Mouse (Mus musculus) liver, embryonic 14.5 days (tissue): ENCODE measurements around the gene Smtnl2.
"Not testable (repeated sequence)": the region's sequence is repeated elsewhere in the genome, so short reads cannot be mapped to it uniquely, and the experiment has no call there.

Source experiments
- CTCF ChIP-seq: IDR thresholded peaks from 2 replicates; pipeline ENCODE4 v1.5.1; 2016; ENCODE audit warnings: antibody characterized with exemption, low read depth, control low read depth
- EP300 ChIP-seq: IDR thresholded peaks from 2 replicates; pipeline ENCODE4 v1.6.1; 2016; ENCODE audit warnings: antibody characterized with exemption, low read depth

DNA sequence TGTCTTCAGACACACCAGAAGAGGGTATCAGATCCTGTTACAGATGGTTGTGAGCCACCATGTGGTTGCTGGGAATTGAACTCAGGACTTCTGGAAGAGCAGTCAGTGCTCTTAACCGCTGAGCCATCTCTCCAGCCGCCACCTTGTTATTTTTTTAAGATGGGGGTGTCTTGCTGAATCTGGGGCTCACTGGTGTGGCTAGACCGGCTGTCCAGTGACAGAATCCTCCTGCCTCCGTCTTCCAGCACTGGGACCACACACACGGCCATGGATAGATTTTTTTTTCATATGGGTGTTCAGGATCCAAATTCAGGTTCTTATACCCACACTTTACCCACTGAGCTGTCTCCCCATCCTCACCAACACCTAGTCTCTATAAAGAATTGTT lies 68.3 kb downstream of the Smtnl2 start:
- TF ChIP-seq CTCF, EP300: not testable (repeated sequence)
